Mouse (Mus musculus): ENCODE measurements around the gene Pdf. TPM values are rescaled to one million over a fixed set of nuclear protein-coding genes. Genes with fewer than 3 reads are reported as not detected.

The Pdf gene
- polyA plus RNA-seq, 1 experiment from 2014 or later, result 36.9 TPM

- peak; percentile 41 for ATAC-seq
- H3K27me3 ChIP-seq, result no peaks in the 10 kb centered on the region
- TF ChIP-seq CTCF (IDR thresholded peaks at IDR 0.05), result no peak
- POLR2A ChIA-PET, result interaction anchor here (0.9 kb wide), 1 partner anchor 9 kb away, joined by 3 read pairs; the partner anchor contains the start of gene Tmed6
- in situ Hi-C loops (cut with MboI; ENCODE audit: low pct_unique_long_range_greater_than_20kb), result no loop called here
- no peak for DNase-seq (ENCODE audit: low read depth, low spot score)
- CTCF ChIA-PET, result no interaction called here
Measured at GRCm38 (mm10) chr8:107073706-107074105, 25.3 kb upstream of the Pdf start.

GRCm38 (mm10) chr8:107065511-107066496 is 17.4 kb upstream of the Pdf start, which contains the start of gene Tmed6:
TSS of gene Tmed6 (minus strand) at chr8:107065644.
- in situ Hi-C loops (cut with MboI; ENCODE audit: low pct_unique_long_range_greater_than_20kb), result no loop called here
- POLR2A ChIA-PET, result interaction anchor here (0.9 to 1.7 kb wide), 4 partner anchors 8 to 131 kb away, joined by 3 to 11 read pairs (median 3); partner anchors contain the start of genes Pdf and Sntb2
- H3K27me3 ChIP-seq, result no peaks in the 10 kb centered on the region
- TF ChIP-seq CTCF (IDR thresholded peaks at IDR 0.05), result no peak
- ATAC-seq (no peak), DNase-seq (ENCODE audit: low read depth, low spot score) (no peak)
- CTCF ChIA-PET, result interaction anchor here (0.8 to 1.3 kb wide), 2 partner anchors 22 to 27 kb away, joined by 3 to 4 read pairs; no protein-coding TSS in a partner anchor

- DNase-seq (ENCODE audit: low read depth, low spot score) (no peak), ATAC-seq (no peak)
- TF ChIP-seq CTCF (IDR thresholded peaks at IDR 0.05), result no peak
- in situ Hi-C loops (cut with MboI; ENCODE audit: low pct_unique_long_range_greater_than_20kb), result no loop called here
- CTCF ChIA-PET, result no interaction called here
- no peaks in the 10 kb centered on the region for H3K27me3 ChIP-seq
- POLR2A ChIA-PET, result no interaction called here
Measured at GRCm38 (mm10) chr8:107062613-107063012, 14.2 kb upstream of the Pdf start.

GRCm38 (mm10) chr8:107056973-107057369 is 8.6 kb upstream of the Pdf start:
- ATAC-seq, result peak; percentile 37
- CTCF ChIA-PET, result no interaction called here
- H3K27me3 ChIP-seq, result no peaks in the 10 kb centered on the region
- no peak for TF ChIP-seq CTCF (IDR thresholded peaks at IDR 0.05)
- POLR2A ChIA-PET, result interaction anchor here (0.6 to 1.5 kb wide), 3 partner anchors 13 to 122 kb away, joined by 3 to 4 read pairs (median 3); partner anchors contain the start of gene Sntb2
- DNase-seq (ENCODE audit: low read depth, low spot score), result no peak
- in situ Hi-C loops (cut with MboI; ENCODE audit: low pct_unique_long_range_greater_than_20kb), result no loop called here

- DNase-seq (ENCODE audit: low read depth, low spot score), result peak; percentile 82
- ChIA-PET CTCF (interaction anchor here (1.1 kb wide), 1 partner anchor 168 kb away, joined by 4 read pairs; no protein-coding TSS in a partner anchor), POLR2A (interaction anchor here (1.3 to 1.5 kb wide), 2 partner anchors 14 to 39 kb away, joined by 4 read pairs; no protein-coding TSS in a partner anchor)
- TF ChIP-seq CTCF (IDR thresholded peaks at IDR 0.05), result no peak
- ATAC-seq, result peak; percentile 83
- H3K27me3 ChIP-seq, result no peaks in the 10 kb centered on the region
- in situ Hi-C loops (cut with MboI; ENCODE audit: low pct_unique_long_range_greater_than_20kb), result no loop called here
Measured at GRCm38 (mm10) chr8:107056076-107056972, 7.9 kb upstream of the Pdf start, which contains the start of the genes Cog8 and Nip7. TSS of gene Cog8 (minus strand) at chr8:107056689. TSS of gene Nip7 (plus strand) at chr8:107056877.

- H3K27me3 ChIP-seq, result no peaks in the 10 kb centered on the region
- TF ChIP-seq CTCF (IDR thresholded peaks at IDR 0.05), result no peak
- DNase-seq (ENCODE audit: low read depth, low spot score) (no peak), ATAC-seq (no peak)
- in situ Hi-C loops (cut with MboI; ENCODE audit: low pct_unique_long_range_greater_than_20kb), result no loop called here
- ChIA-PET CTCF (no interaction called here), POLR2A (no interaction called here)
Measured at GRCm38 (mm10) chr8:107052046-107052445, 3.6 kb upstream of the Pdf start.

- in situ Hi-C loops (cut with MboI; ENCODE audit: low pct_unique_long_range_greater_than_20kb), result no loop called here
- no peaks in the 10 kb centered on the region for H3K27me3 ChIP-seq
- ATAC-seq, result no peak
- CTCF ChIA-PET, result no interaction called here
- no peak for TF ChIP-seq CTCF (IDR thresholded peaks at IDR 0.05)
- POLR2A ChIA-PET, result interaction anchor here (0.7 to 1.6 kb wide), 3 partner anchors 10 to 26 kb away, joined by 3 to 6 read pairs (median 4); partner anchors contain the start of gene Tmed6
- DNase-seq (ENCODE audit: low read depth, low spot score), result no peak
Measured at GRCm38 (mm10) chr8:107049480-107049879, 1.1 kb upstream of the Pdf start.

GRCm38 (mm10) chr8:107046976-107047375 is 1.4 kb downstream of the Pdf start:
- CTCF ChIA-PET, result interaction anchor here (1.4 kb wide), 1 partner anchor 160 kb away, joined by 4 read pairs; no protein-coding TSS in a partner anchor
- ATAC-seq, result no peak
- no peaks in the 10 kb centered on the region for H3K27me3 ChIP-seq
- in situ Hi-C loops (cut with MboI; ENCODE audit: low pct_unique_long_range_greater_than_20kb), result no loop called here
- no peak for DNase-seq (ENCODE audit: low read depth, low spot score)
- POLR2A ChIA-PET, result no interaction called here
- TF ChIP-seq CTCF (IDR thresholded peaks at IDR 0.05), result no peak

GRCm38 (mm10) chr8:107045478-107045877 is 2.9 kb downstream of the Pdf start:
- ChIA-PET POLR2A (interaction anchor here (1.5 kb wide), 1 partner anchor 10 kb away, joined by 4 read pairs; no protein-coding TSS in a partner anchor), CTCF (interaction anchor here (1.0 to 2.0 kb wide), 6 partner anchors 9 to 158 kb away, joined by 3 to 7 read pairs (median 4); no protein-coding TSS in a partner anchor)
- no peak for ATAC-seq
- H3K27me3 ChIP-seq, result no peaks in the 10 kb centered on the region
- TF ChIP-seq CTCF (IDR thresholded peaks at IDR 0.05), result no peak
- in situ Hi-C loops (cut with MboI; ENCODE audit: low pct_unique_long_range_greater_than_20kb), result no loop called here
- DNase-seq (ENCODE audit: low read depth, low spot score), result no peak

- H3K27me3 ChIP-seq, result no peaks in the 10 kb centered on the region
- ChIA-PET POLR2A (no interaction called here), CTCF (interaction anchor here (1.2 kb wide), 1 partner anchor 16 kb away, joined by 3 read pairs; no protein-coding TSS in a partner anchor)
- in situ Hi-C loops (cut with MboI; ENCODE audit: low pct_unique_long_range_greater_than_20kb), result no loop called here
- no peak for TF ChIP-seq CTCF (IDR thresholded peaks at IDR 0.05)
- no peak for ATAC-seq
- no peak for DNase-seq (ENCODE audit: low read depth, low spot score)
Measured at GRCm38 (mm10) chr8:107040632-107041031, 7.8 kb downstream of the Pdf start.

Measured in Patski (cell line).